Mouse (Mus musculus) MEL (cell line): ENCODE data around the gene Stk10. TPM values are rescaled to one million over a fixed set of nuclear protein-coding genes. Genes with fewer than 3 reads are reported as not detected.
A peak's percentile ranks its signal among the peaks of the same experiment; 100 is the strongest.

ENCODE experiments used
- DNase-seq: peaks from one replicate; pipeline ENCODE4 v3.0.0; 2011; ENCODE audit warnings: low read depth, low spot score
- H3K27ac ChIP-seq: 2 replicates; pipeline ENCODE4 v1.5.1; 2012; ENCODE audit warnings: low read depth, mild to moderate bottlenecking, control low read depth, low read length, moderate library complexity; ENCODE audit not compliant: control insufficient read depth
- H3K27me3 ChIP-seq, 2 experiments: fragments of 150-350 bp in 1 of 2; sonication (generic) in 1 of 2; 2 replicates each; pipeline ENCODE4 v1.6.1; 2012; ENCODE audit warnings: low read length in 2 of 2, mild to moderate bottlenecking in 2 of 2, improper control_type of control experiment in 1 of 2, moderate library complexity in 1 of 2; ENCODE audit not compliant: insufficient read depth in 2 of 2, control insufficient read depth in 1 of 2
- H3K36me3 ChIP-seq, 2 experiments: 2 replicates each; pipeline ENCODE4 v1.6.1; 2012 to 2014; ENCODE audit warnings: low read length in 2 of 2, improper control_type of control experiment in 1 of 2, inconsistent platforms in 1 of 2, mild to moderate bottlenecking in 1 of 2; ENCODE audit not compliant: insufficient read depth in 2 of 2, control insufficient read depth in 1 of 2
- H3K4me1 ChIP-seq, 2 experiments: fragments of 150-350 bp in 1 of 2; sonication (generic) in 1 of 2; 2 replicates each; pipeline ENCODE4 v1.6.1; 2012; ENCODE audit warnings: low read length in 2 of 2, improper control_type of control experiment in 1 of 2, mild to moderate bottlenecking in 1 of 2; ENCODE audit not compliant: insufficient read depth in 2 of 2, control insufficient read depth in 1 of 2
- H3K4me3 ChIP-seq, 2 experiments: fragments of 150-350 bp in 1 of 2; sonication (generic) in 1 of 2; 2 replicates each; pipeline ENCODE4 v1.5.1; 2012; ENCODE audit warnings: low read depth in 2 of 2, low read length in 2 of 2, mild to moderate bottlenecking in 2 of 2, moderate library complexity in 2 of 2, control low read depth in 1 of 2, improper control_type of control experiment in 1 of 2; ENCODE audit not compliant: control insufficient read depth in 1 of 2, insufficient read depth in 1 of 2
- H3K79me2 ChIP-seq: 2 replicates; pipeline ENCODE4 v1.6.1; 2012; ENCODE audit warnings: mild to moderate bottlenecking, low read length, moderate library complexity; ENCODE audit not compliant: control insufficient read depth, poor library complexity, insufficient read depth
- H3K9ac ChIP-seq: 2 replicates; pipeline ENCODE4 v1.6.1; 2012; ENCODE audit warnings: low read depth, mild to moderate bottlenecking, control low read depth, low read length, moderate library complexity; ENCODE audit not compliant: control insufficient read depth, poor library complexity, severe bottlenecking
- H3K9me3 ChIP-seq: fragments of 150-350 bp; sonication (generic); replicated peaks from 2 replicates; pipeline ENCODE4 v1.6.1; 2012; ENCODE audit warnings: mild to moderate bottlenecking, low read length, improper control_type of control experiment, moderate library complexity; ENCODE audit not compliant: insufficient read depth
- CHD2 ChIP-seq: IDR thresholded peaks from 2 replicates; pipeline ENCODE4 v1.6.1; 2011; ENCODE audit warnings: low read length, improper control_type of control experiment
- E2F4 ChIP-seq: IDR thresholded peaks from 2 replicates; pipeline ENCODE4 v1.6.1; 2011; ENCODE audit warnings: low read depth, low read length, improper control_type of control experiment, borderline replicate concordance
- ELF1 ChIP-seq: IDR thresholded peaks from 2 replicates; pipeline ENCODE4 v1.6.1; 2014; ENCODE audit warnings: low read depth, mild to moderate bottlenecking, inconsistent platforms, low read length, improper control_type of control experiment, moderate library complexity
- EP300 ChIP-seq, 2 experiments: IDR thresholded peaks; 2 replicates each; pipeline ENCODE4 v1.6.1; 2011; ENCODE audit warnings: improper control_type of control experiment in 2 of 2, low read length in 2 of 2, low read depth in 1 of 2, mild to moderate bottlenecking in 1 of 2
- GATA1 ChIP-seq: IDR thresholded peaks from 2 replicates; pipeline ENCODE4 v1.6.1; 2011; ENCODE audit warnings: low read depth, low read length, improper control_type of control experiment
- HCFC1 ChIP-seq: IDR thresholded peaks from 2 replicates; pipeline ENCODE4 v1.6.1; 2012; ENCODE audit warnings: low read depth, mild to moderate bottlenecking, inconsistent platforms, low read length, improper control_type of control experiment, moderate library complexity
- JUND ChIP-seq: IDR thresholded peaks from 2 replicates; pipeline ENCODE4 v1.6.1; 2011; ENCODE audit warnings: low read depth, mild to moderate bottlenecking, improper control_type of control experiment, low read length
- KAT2A ChIP-seq: conservative IDR thresholded peaks from 2 replicates; pipeline ENCODE4 v1.6.1; 2012; ENCODE audit warnings: low read depth, low read length, improper control_type of control experiment, inconsistent platforms
- MAFK ChIP-seq: IDR thresholded peaks from 2 replicates; pipeline ENCODE4 v1.6.1; 2011; ENCODE audit warnings: low read depth, mild to moderate bottlenecking, low read length, improper control_type of control experiment, borderline replicate concordance
- MAX ChIP-seq: IDR thresholded peaks from 2 replicates; pipeline ENCODE4 v1.6.1; 2011; ENCODE audit warnings: low read length, improper control_type of control experiment
- MAZ ChIP-seq: IDR thresholded peaks from 2 replicates; pipeline ENCODE4 v1.6.1; 2012; ENCODE audit warnings: low read depth, mild to moderate bottlenecking, inconsistent platforms, low read length, improper control_type of control experiment
- MEF2A ChIP-seq: IDR thresholded peaks from 2 replicates; pipeline ENCODE4 v1.6.1; 2014; ENCODE audit warnings: low read depth, mild to moderate bottlenecking, inconsistent platforms, low read length, improper control_type of control experiment; ENCODE audit not compliant: poor library complexity, insufficient replicate concordance, severe bottlenecking; ENCODE audit errors: extremely low read depth
- MXI1 ChIP-seq: IDR thresholded peaks from 2 replicates; pipeline ENCODE4 v1.6.1; 2011; ENCODE audit warnings: mild to moderate bottlenecking, low read depth, low read length, improper control_type of control experiment
- MYC ChIP-seq: IDR thresholded peaks from 2 replicates; pipeline ENCODE4 v1.6.1; 2011; ENCODE audit warnings: low read depth, mild to moderate bottlenecking, low read length, improper control_type of control experiment, moderate library complexity
- NELFE ChIP-seq: IDR thresholded peaks from 2 replicates; pipeline ENCODE4 v1.6.1; 2011; ENCODE audit warnings: low read depth, low read length, improper control_type of control experiment
- NRF1 ChIP-seq: IDR thresholded peaks from 2 replicates; pipeline ENCODE4 v1.6.1; 2014; ENCODE audit warnings: low read depth, mild to moderate bottlenecking, inconsistent platforms, low read length, improper control_type of control experiment, moderate library complexity; ENCODE audit not compliant: poor library complexity, insufficient read depth, severe bottlenecking
- POLR2A ChIP-seq, 2 experiments: IDR thresholded peaks; 2 replicates each; pipeline ENCODE4 v1.6.1; 2011 to 2012; ENCODE audit warnings: low read length in 2 of 2, mild to moderate bottlenecking in 2 of 2, control low read depth in 1 of 2, improper control_type of control experiment in 1 of 2, low read depth in 1 of 2, moderate library complexity in 1 of 2; ENCODE audit not compliant: control insufficient read depth in 1 of 2, insufficient read depth in 1 of 2, poor library complexity in 1 of 2
- POLR2AphosphoS2 ChIP-seq: IDR thresholded peaks from 2 replicates; pipeline ENCODE4 v1.6.1; 2011; ENCODE audit warnings: low read length, improper control_type of control experiment
- RAD21 ChIP-seq: IDR thresholded peaks from 2 replicates; pipeline ENCODE4 v1.6.1; 2011; ENCODE audit warnings: mild to moderate bottlenecking, low read depth, low read length, improper control_type of control experiment
- RCOR1 ChIP-seq: IDR thresholded peaks from 2 replicates; pipeline ENCODE4 v1.6.1; 2012; ENCODE audit warnings: low read depth, mild to moderate bottlenecking, inconsistent platforms, low read length, improper control_type of control experiment
- SIN3A ChIP-seq: IDR thresholded peaks from 2 replicates; pipeline ENCODE4 v1.6.1; 2012; ENCODE audit warnings: low read length, improper control_type of control experiment, inconsistent platforms
- SMC3 ChIP-seq: IDR thresholded peaks from 2 replicates; pipeline ENCODE4 v1.6.1; 2011; ENCODE audit warnings: low read depth, low read length, improper control_type of control experiment
- TAL1 ChIP-seq: IDR thresholded peaks from 2 replicates; pipeline ENCODE4 v1.6.1; 2012; ENCODE audit warnings: mild to moderate bottlenecking, inconsistent platforms, low read length, moderate library complexity, mixed read lengths
- TCF12 ChIP-seq: IDR thresholded peaks from 2 replicates; pipeline ENCODE4 v1.6.1; 2014; ENCODE audit warnings: low read depth, mild to moderate bottlenecking, inconsistent platforms, low read length, improper control_type of control experiment, moderate library complexity
- UBTF ChIP-seq: IDR thresholded peaks from 2 replicates; pipeline ENCODE4 v1.6.1; 2012; ENCODE audit warnings: low read depth, mild to moderate bottlenecking, inconsistent platforms, low read length, improper control_type of control experiment, moderate library complexity, borderline replicate concordance; ENCODE audit not compliant: insufficient read depth
- USF2 ChIP-seq, 2 experiments: IDR thresholded peaks; 2 replicates each; pipeline ENCODE4 v1.6.1; 2011 to 2012; ENCODE audit warnings: improper control_type of control experiment in 2 of 2, low read length in 2 of 2, borderline replicate concordance in 1 of 2, inconsistent platforms in 1 of 2, low read depth in 1 of 2, mild to moderate bottlenecking in 1 of 2; ENCODE audit not compliant: insufficient read depth in 1 of 2
- ZKSCAN1 ChIP-seq: IDR thresholded peaks from 2 replicates; pipeline ENCODE4 v1.6.1; 2012; ENCODE audit warnings: low read depth, mild to moderate bottlenecking, inconsistent platforms, low read length, improper control_type of control experiment, moderate library complexity
- ZNF384 ChIP-seq: IDR thresholded peaks from 2 replicates; pipeline ENCODE4 v1.6.1; 2012; ENCODE audit warnings: low read depth, mild to moderate bottlenecking, inconsistent platforms, low read length, improper control_type of control experiment
- polyA plus RNA-seq, 2 experiments: library from polyadenylated mRNA; stranded (reverse) in 1 of 2; unstranded in 1 of 2; fragments of >175 nt in 1 of 2; fragments of >200 nt in 1 of 2; gene quantifications; 2 replicates each; pipeline versions ENCODE4 v1.2.1 to v1.2.4; 2012; ENCODE audit warnings: low replicate concordance in 2 of 2, low read depth in 1 of 2; ENCODE audit not compliant: insufficient read length in 2 of 2, insufficient read depth in 1 of 2, missing spikeins in 1 of 2
- total RNA-seq: library from RNA; depleted of rRNA; stranded (reverse); fragments of 300-350 nt; gene quantifications from 2 replicates; pipeline ENCODE4 v1.2.3, GENCODE M21; 2012

The Stk10 gene
- total and polyA plus RNA-seq, 3 experiments = 10.8 to 14.4 TPM; not detected in 1

DNA sequence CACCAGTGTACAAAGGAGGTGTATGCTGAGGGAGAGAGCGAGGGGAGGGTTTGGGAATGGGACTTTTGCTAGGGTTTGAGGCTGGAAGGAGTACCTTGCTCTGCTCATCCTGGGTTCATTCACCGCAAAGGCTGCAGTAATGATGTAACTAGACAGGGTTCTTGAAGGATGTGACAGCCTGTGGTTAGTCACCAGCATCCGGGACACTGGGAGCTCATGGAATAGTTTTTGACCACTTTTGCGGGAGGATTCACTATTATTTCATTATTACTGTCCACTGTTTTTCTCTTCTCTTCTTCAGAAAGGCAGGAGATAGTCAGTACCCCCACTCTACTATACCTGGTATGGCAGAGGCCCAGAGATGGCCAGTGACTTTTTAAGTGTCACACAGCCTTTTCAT, 9.1 kb downstream of the Stk10 start:
- H3K9ac ChIP-seq = peak overlapping the region; percentile 65
- peaks cover 0 to 32% of the 10 kb centered on the region in 2 experiments; a peak in 2 of 4 replicates for H3K36me3 ChIP-seq
- peak overlapping the region in 1 of 2 experiments; percentile 27; a peak in 1 of 4 replicates for H3K4me3 ChIP-seq
- H3K27ac ChIP-seq = peak overlapping the region; percentile 96
- peaks cover 19 to 41% of the 10 kb centered on the region in 2 experiments for H3K4me1 ChIP-seq
- H3K27me3 ChIP-seq = no peaks in the 10 kb centered on the region
- peak; percentile 23 for DNase-seq
- H3K9me3 ChIP-seq = no peaks in the 10 kb centered on the region
- no peaks in the 10 kb centered on the region; the same call in 1 of the 2 replicates for H3K79me2 ChIP-seq
- no peak for TF ChIP-seq NRF1
- TF ChIP-seq MAX = no peak
- no peak for TF ChIP-seq USF2 (IDR thresholded peaks at IDR 0.05; ENCODE audit: borderline replicate concordance in 1 of 2, insufficient read depth in 1 of 2, low read depth in 1 of 2, low read length in 2 of 2)
- TF ChIP-seq SIN3A = no peak
- no peak for TF ChIP-seq RCOR1
- no peak for TF ChIP-seq MAFK
- TF ChIP-seq CHD2 = no peak
- no peak for TF ChIP-seq ZKSCAN1

DNA sequence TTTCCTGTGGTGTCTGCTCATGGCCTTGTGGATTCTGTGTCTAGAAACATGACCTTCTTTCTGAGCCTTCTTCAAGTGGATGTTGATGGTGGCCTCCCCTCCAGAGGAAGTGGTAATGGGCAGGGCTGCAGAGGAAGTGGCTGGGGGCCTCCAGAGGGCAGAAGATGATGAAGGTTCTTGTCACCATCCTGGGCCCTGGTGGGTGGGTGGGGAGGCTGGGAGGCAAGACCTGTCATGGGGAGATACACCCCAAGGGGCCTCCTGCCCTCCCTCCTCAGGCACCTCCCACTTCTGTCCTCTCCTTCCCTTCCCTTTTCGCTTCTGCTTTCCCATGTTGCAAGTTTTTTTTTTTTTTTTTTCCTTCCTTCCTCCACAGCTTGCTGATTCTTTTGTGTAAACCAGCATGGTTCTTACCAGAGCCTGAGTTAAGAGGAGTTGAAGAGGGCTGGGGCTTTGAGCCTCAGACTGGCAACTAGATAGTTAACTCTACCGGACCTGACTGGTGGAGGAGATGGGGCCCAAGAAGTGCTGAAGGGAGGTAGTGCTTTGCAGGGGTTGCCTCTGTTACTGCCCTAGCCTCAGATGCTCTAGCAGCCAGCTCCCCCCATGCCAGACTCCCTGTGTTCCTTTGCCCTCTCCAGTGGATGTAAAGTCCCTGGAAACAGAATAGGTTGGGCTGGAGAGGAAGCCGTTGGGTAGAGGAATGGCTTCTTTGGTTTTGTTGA, 9.7 kb downstream of the Stk10 start:
- no peaks in the 10 kb centered on the region; the same call in 1 of the 2 replicates for H3K79me2 ChIP-seq
- no peaks in the 10 kb centered on the region for H3K27me3 ChIP-seq
- peaks cover 19 to 41% of the 10 kb centered on the region in 2 experiments for H3K4me1 ChIP-seq
- H3K27ac ChIP-seq = peak overlapping the region; percentile 96
- peak overlapping the region; percentile 18 to 27 for H3K4me3 ChIP-seq
- DNase-seq = peak; percentile 96
- peak overlapping the region; percentile 66 for H3K9ac ChIP-seq
- no peaks in the 10 kb centered on the region for H3K9me3 ChIP-seq
- H3K36me3 ChIP-seq = peaks cover 0 to 32% of the 10 kb centered on the region in 2 experiments; a peak in 2 of 4 replicates
- TF ChIP-seq GATA1 = no peak
- no peak for TF ChIP-seq UBTF
- TF ChIP-seq SMC3 = no peak
- peak; percentile 52; the same call in 1 of the 2 replicates for TF ChIP-seq ELF1
- peak; percentile 68; the same call in 1 of the 2 replicates for TF ChIP-seq POLR2AphosphoS2
- TF ChIP-seq MYC = peak; percentile 64
- no peak for TF ChIP-seq USF2 (IDR thresholded peaks at IDR 0.05; ENCODE audit: borderline replicate concordance in 1 of 2, insufficient read depth in 1 of 2, low read depth in 1 of 2, low read length in 2 of 2)
- peak; percentile 84 for TF ChIP-seq MAZ
- TF ChIP-seq ZNF384 = peak; percentile 96
- TF ChIP-seq RAD21 = no peak; the same call in 1 of the 2 replicates
- 0 out of 2 replicates have a peak, but pooled peaks have one; percentile 29 for TF ChIP-seq MEF2A
- peak; percentile 61; the same call in 1 of the 2 replicates for TF ChIP-seq MXI1
- no peak for TF ChIP-seq E2F4
- peak; percentile 54; the same call in 1 of the 2 replicates for TF ChIP-seq HCFC1
- no peak for TF ChIP-seq JUND
- 0 out of 2 replicates have a peak, but pooled peaks have one; percentile 10 for TF ChIP-seq KAT2A
- TF ChIP-seq EP300 (IDR thresholded peaks at IDR 0.05; ENCODE audit: low read depth in 1 of 2, low read length in 2 of 2) = peak; percentile 73 to 93
- TF ChIP-seq TCF12 = peak; percentile 69
- TF ChIP-seq NELFE = peak; percentile 52
- TF ChIP-seq NRF1 = 0 out of 2 replicates have a peak, but pooled peaks have one; percentile 7
- TF ChIP-seq POLR2A (IDR thresholded peaks at IDR 0.05; ENCODE audit: control insufficient read depth in 1 of 2, insufficient read depth in 1 of 2, low read depth in 1 of 2, low read length in 2 of 2, poor library complexity in 1 of 2) = peak in 1 of 2 experiments; percentile 73; a peak in 2 of 4 replicates
- peak; percentile 77 for TF ChIP-seq SIN3A
- TF ChIP-seq TAL1 = peak; percentile 59
- peak; percentile 44; the same call in 1 of the 2 replicates for TF ChIP-seq RCOR1
- no peak for TF ChIP-seq CHD2
